Mouse (Mus musculus) heart, embryonic 15.5 days (tissue): ENCODE results near the gene Cdkn2aip. TPM values are rescaled to one million over a fixed set of nuclear protein-coding genes. Genes with fewer than 3 reads are reported as not detected.

ENCODE experiments used
- ATAC-seq: fragments of 200-750 bp; cut with Nextera tagmentation; replicated peaks from 2 replicates; pipeline ENCODE4 v1.8.0; 2017; ENCODE audit warnings: low read depth, moderate TSS enrichment; ENCODE audit not compliant: insufficient number of reproducible peaks, insufficient read depth, low FRiP score
- H3K27ac ChIP-seq: fragments of 300-500 bp; sonication (generic); 2 replicates; pipeline ENCODE4 v1.5.1; 2015; ENCODE audit warnings: mild to moderate bottlenecking, inconsistent platforms
- H3K27me3 ChIP-seq: fragments of 300-500 bp; sonication (generic); 2 replicates; pipeline ENCODE4 v1.6.1; 2015; ENCODE audit warnings: inconsistent platforms
- H3K36me3 ChIP-seq: fragments of 300-500 bp; sonication (generic); 2 replicates; pipeline ENCODE4 v1.6.1; 2015; ENCODE audit warnings: mild to moderate bottlenecking, inconsistent platforms
- H3K4me1 ChIP-seq: fragments of 300-500 bp; sonication (generic); replicated peaks from 2 replicates; pipeline ENCODE4 v1.6.1; 2015; ENCODE audit warnings: inconsistent platforms
- H3K4me2 ChIP-seq: fragments of 300-500 bp; sonication (generic); 2 replicates; pipeline ENCODE4 v1.6.1; 2015; ENCODE audit warnings: inconsistent platforms, mild to moderate bottlenecking, moderate library complexity
- H3K4me3 ChIP-seq: fragments of 300-500 bp; sonication (generic); 2 replicates; pipeline ENCODE4 v1.5.1; 2015; ENCODE audit warnings: mild to moderate bottlenecking, inconsistent platforms
- H3K9ac ChIP-seq: fragments of 300-500 bp; sonication (generic); 2 replicates; pipeline ENCODE4 v1.6.1; 2015; ENCODE audit warnings: mild to moderate bottlenecking, inconsistent platforms
- H3K9me3 ChIP-seq: fragments of 300-500 bp; sonication (generic); replicated peaks from 2 replicates; pipeline ENCODE4 v1.6.1; 2016; ENCODE audit warnings: inconsistent platforms
- WGBS: fragments of 180-500 bp; shearing (Covaris S2); methylation state at CpG from one replicate; pipeline ENCODE4 v1.1.7; 2015; ENCODE audit warnings: mixed read lengths; 5-methylcytosine and 5-hydroxymethylcytosine counted together
- polyA plus RNA-seq: library from polyadenylated mRNA; unstranded; fragments of >200 nt; fragmentation: Nextera tagmentation; extraction: Ambion mirVana; gene quantifications from 2 replicates; pipeline ENCODE4 v1.2.1, GENCODE M21; 2015

Cdkn2aip gene
- polyA plus RNA-seq, 1 experiment from 2014 or later: 14.1 TPM

DNA sequence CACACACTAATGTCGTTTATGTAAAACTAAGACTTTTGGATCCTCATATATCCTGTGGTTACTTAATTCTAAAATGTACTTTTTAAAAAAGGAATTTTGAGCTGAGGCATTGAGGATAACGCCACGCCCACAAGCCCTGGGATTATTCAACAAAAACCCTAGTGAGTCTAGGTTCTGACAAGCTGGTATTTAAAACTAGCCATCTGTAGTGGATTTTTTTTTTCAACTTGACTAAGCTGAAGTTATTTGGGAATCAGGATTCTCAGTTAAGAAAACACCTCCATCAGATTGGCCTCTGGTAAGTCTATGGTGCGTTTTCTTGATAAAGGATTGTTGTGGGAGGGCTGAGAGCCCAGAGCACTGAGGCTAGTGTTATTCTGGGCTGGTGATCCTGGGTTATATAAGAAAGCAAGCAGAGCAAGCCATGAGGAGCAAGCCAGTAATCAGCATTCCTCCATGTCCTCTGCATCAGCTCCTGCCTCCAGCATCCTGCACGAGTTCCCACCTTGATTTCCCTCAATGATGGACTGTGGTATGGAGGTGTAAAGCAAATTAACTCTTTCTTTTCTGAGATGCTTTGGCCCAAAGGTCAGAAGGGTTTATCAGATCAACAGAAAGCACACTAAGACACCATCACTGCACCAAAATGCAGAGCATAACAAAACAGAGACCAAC, 18.2 kb downstream of the Cdkn2aip start:
- 68% methylated on average over 5 of the region's 5 CpGs for WGBS
- H3K4me1 ChIP-seq: no peaks in the 10 kb centered on the region
- no peaks in the 10 kb centered on the region for H3K36me3 ChIP-seq
- no peaks in the 10 kb centered on the region for H3K27me3 ChIP-seq
- H3K27ac ChIP-seq: no peak overlapping the region
- no peak overlapping the region for H3K4me3 ChIP-seq
- ATAC-seq: no peak
- H3K9me3 ChIP-seq: no peaks in the 10 kb centered on the region
- H3K9ac ChIP-seq: no peak overlapping the region
- H3K4me2 ChIP-seq: no peak overlapping the region

DNA sequence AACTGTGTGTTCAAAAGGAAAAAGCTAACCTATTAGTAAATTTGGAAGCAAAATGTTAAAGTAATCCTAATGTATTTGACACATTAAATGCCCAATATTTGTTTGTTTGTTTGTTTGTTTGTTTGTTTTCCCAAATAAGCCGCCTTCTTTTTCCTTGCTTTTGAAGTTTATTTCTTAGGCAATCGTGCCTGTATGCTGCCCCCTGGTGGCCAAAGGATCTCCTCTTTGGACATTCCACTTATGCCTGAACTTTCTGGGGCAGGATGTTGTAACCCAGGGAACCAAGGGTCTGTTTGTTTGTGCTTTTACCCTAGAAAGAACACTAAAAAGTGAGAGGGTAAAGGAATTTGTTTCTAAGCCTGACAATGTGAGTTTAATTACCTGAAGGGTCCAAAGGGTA, 20.6 kb downstream of the Cdkn2aip start:
- no peak overlapping the region for H3K4me2 ChIP-seq
- H3K9ac ChIP-seq: no peak overlapping the region
- H3K9me3 ChIP-seq: no peaks in the 10 kb centered on the region
- WGBS: 16% methylated on average over 2 of the region's 2 CpGs
- ATAC-seq: no peak
- no peak overlapping the region for H3K27ac ChIP-seq
- no peaks in the 10 kb centered on the region for H3K27me3 ChIP-seq
- H3K4me1 ChIP-seq: no peaks in the 10 kb centered on the region
- no peak overlapping the region for H3K4me3 ChIP-seq
- H3K36me3 ChIP-seq: no peaks in the 10 kb centered on the region

DNA sequence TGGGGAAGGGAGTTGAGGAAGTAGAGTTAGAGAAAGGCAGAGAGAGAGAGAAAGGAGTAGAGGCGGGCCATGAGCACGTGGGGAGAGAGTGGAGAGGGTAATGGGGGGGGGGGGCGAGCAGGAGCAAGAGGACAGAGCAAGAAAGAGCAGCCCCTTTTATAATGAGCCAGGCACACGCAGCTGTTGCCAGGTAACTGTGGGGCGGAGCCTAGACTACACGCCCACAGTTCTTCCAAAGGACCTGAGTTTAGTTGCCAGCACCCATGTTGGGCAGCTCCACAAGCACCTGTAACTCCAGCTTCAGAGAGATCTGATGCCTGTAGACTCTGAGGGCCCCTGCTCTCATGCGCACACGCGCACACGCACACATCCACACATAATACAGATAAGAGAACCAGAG, 21.9 kb downstream of the Cdkn2aip start:
- WGBS: 84% methylated on average over 9 of the region's 10 CpGs
- Histone ChIP-seq H3K4me1 (no peaks in the 10 kb centered on the region), H3K4me3 (no peak overlapping the region), H3K27ac (no peak overlapping the region), H3K36me3 (no peaks in the 10 kb centered on the region), H3K9me3 (no peaks in the 10 kb centered on the region), H3K4me2 (no peak overlapping the region), H3K9ac (no peak overlapping the region), H3K27me3 (no peaks in the 10 kb centered on the region)
- no peak for ATAC-seq

DNA sequence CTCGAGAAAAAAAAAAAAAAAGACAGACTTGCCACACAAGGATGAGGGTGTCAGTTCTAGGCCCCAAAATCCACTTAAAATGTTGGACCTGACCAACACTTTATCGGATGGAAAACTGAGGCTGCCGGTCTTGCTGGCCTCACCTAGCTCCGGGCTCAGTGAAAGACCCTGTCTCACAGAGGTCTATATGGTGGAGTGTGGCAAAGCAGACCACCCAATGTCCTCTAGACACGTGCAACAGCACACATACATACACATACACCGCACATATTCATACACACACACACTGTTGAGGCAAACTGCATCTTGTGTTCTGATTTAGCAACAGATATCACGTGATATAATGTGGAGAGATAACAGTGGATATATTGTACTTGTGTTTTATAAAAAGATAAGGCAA, 22.4 kb downstream of the Cdkn2aip start:
- no peaks in the 10 kb centered on the region for H3K36me3 ChIP-seq
- no peak overlapping the region for H3K27ac ChIP-seq
- WGBS: 53% methylated on average over 7 of the region's 7 CpGs
- no peaks in the 10 kb centered on the region for H3K4me1 ChIP-seq
- H3K9me3 ChIP-seq: no peaks in the 10 kb centered on the region
- no peak overlapping the region for H3K9ac ChIP-seq
- no peaks in the 10 kb centered on the region for H3K27me3 ChIP-seq
- ATAC-seq: no peak
- peak overlapping the region; percentile 32; the same call in 1 of the 2 replicates for H3K4me3 ChIP-seq
- peak overlapping the region; percentile 58 for H3K4me2 ChIP-seq

DNA sequence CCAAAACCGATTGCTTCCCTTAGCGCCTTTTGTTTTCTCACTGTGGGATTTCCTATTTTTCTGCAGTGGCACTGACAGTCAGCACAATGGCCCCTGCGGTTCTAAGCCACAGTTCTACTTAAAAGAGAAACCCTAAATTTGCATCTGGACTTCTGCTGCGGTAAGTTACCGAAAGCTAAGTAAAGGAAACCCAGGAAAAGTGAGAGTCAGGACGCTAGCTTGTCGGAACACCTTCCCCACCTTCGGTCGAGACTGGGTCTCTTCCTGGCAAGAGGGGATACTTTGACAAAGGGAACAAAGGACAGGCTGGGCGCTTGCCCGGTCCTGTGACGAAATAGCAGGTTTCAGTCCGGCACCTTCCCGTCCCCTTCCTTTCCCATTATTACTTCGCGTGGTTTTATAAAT, 23.1 kb downstream of the Cdkn2aip start:
- no peak for ATAC-seq
- Histone ChIP-seq H3K36me3 (no peaks in the 10 kb centered on the region), H3K27me3 (no peaks in the 10 kb centered on the region), H3K4me2 (peak overlapping the region; percentile 58), H3K4me3 (peak overlapping the region; percentile 32), H3K4me1 (no peaks in the 10 kb centered on the region), H3K9me3 (no peaks in the 10 kb centered on the region), H3K9ac (peak overlapping the region; percentile 22; the same call in 1 of the 2 replicates), H3K27ac (no peak overlapping the region)
- 5% methylated on average over 16 of the region's 16 CpGs for WGBS

DNA sequence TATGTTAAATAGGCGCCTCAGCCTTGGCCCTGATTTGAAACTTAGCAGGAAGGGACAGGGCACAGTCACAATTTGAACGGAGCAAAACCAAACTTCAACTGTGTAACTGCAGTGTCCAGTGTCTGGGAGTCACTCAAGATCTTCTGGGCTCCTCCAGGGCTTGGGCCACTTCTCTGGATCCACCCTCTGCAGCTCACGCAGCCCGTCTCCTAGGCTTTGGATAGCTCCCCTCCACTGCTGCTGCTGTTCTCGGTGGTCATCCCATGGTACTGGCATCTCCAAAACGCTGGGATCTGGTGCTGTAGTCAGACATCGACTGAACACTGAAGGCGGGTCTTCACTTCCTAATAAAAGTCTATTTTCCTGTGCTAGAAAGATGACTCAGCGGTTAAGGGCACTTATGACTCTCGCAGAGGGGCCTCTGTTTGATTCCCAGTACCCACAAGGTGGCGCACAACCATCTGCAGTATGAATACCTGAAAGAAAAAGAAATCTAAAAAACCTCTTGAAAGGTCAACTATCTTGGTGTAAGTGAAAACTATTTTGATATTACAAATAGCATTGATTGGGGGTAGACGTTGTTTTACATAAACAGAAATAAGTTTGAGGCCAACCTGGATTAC, 23.9 kb downstream of the Cdkn2aip start:
- 64% methylated on average over 12 of the region's 12 CpGs for WGBS
- Histone ChIP-seq H3K4me2 (no peak overlapping the region), H3K9me3 (no peaks in the 10 kb centered on the region)

DNA sequence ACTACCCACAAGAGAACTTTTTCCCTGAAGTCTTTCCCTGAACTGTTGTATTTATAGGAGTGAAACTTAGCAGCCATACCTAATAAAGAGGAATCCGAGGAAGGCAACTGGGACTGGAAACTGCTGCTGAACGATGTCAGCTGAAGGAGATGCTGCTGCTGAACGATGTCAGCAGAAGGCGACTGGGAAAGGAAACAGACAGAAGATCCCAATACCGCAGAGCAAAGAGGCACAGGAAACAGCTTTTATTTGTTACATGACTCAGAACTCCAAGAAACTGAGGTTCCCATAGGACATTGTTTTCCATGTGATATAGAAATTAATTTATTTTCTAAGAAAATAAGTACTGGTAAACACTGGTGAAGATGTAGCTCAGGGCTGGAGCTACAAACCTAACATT, 29.3 kb downstream of the Cdkn2aip start:
- Histone ChIP-seq H3K36me3 (no peaks in the 10 kb centered on the region), H3K9me3 (no peaks in the 10 kb centered on the region), H3K4me2 (no peak overlapping the region), H3K4me1 (no peaks in the 10 kb centered on the region), H3K27me3 (no peaks in the 10 kb centered on the region), H3K9ac (no peak overlapping the region), H3K4me3 (no peak overlapping the region), H3K27ac (no peak overlapping the region)
- 38% methylated on average over 5 of the region's 5 CpGs for WGBS
- ATAC-seq: no peak

More for the DNA sequence above, 23.9 kb downstream of the Cdkn2aip start:
- 0 out of 2 replicates have a peak, but pooled peaks have one; percentile 27 for ATAC-seq
- Histone ChIP-seq H3K36me3 (no peaks in the 10 kb centered on the region), H3K27me3 (no peaks in the 10 kb centered on the region), H3K9ac (no peak overlapping the region), H3K4me3 (no peak overlapping the region), H3K27ac (no peak overlapping the region), H3K4me1 (no peaks in the 10 kb centered on the region)

DNA sequence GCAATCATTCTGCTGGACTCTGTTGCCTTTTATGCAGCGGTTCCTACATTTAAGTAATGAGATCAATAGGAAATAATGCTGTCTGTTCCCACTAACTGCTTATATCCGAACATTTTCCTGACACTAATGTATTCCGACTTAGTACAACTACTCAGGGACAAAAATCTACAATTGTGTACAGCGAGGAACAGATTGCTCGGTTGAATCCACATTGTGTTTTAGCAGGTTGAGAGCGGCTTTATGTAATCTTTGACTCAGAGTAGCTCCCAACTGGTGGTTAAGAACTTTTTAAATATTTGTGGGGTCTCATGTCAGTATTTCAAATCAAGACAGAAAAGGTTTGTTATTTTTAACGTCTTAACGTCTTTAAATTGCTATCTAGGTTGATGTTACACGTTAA, 29.7 kb downstream of the Cdkn2aip start:
- no peak overlapping the region for H3K9ac ChIP-seq
- H3K36me3 ChIP-seq: no peaks in the 10 kb centered on the region
- no peaks in the 10 kb centered on the region for H3K9me3 ChIP-seq
- H3K4me2 ChIP-seq: no peak overlapping the region
- no peak overlapping the region for H3K27ac ChIP-seq
- H3K27me3 ChIP-seq: no peaks in the 10 kb centered on the region
- WGBS: 76% methylated on average over 9 of the region's 9 CpGs
- no peak for ATAC-seq
- no peak overlapping the region for H3K4me3 ChIP-seq
- H3K4me1 ChIP-seq: no peaks in the 10 kb centered on the region

DNA sequence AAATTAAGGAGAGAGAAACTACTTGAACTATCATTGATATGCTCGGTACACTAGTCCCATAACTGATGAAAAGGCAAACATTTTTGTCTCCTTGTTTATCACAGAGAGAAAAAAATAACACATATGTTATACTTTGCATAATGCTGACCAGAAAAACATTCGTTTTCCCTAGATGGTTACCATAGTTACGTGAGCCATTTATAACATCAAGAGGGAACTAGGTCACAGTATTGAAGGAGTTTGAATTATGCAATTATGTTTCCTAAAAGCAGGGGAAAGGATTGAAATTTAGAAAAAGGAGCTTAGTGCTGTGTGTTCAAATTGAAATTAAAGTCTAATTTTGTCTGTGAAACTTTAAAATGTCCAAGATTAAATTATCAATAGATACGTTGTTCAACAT, 33.4 kb downstream of the Cdkn2aip start:
- no peak for ATAC-seq
- Histone ChIP-seq H3K4me3 (no peak overlapping the region), H3K4me1 (peaks cover 14% of the 10 kb centered on the region; the same call in 1 of the 2 replicates), H3K4me2 (no peak overlapping the region), H3K27me3 (no peaks in the 10 kb centered on the region), H3K9me3 (no peaks in the 10 kb centered on the region), H3K36me3 (no peaks in the 10 kb centered on the region), H3K27ac (no peak overlapping the region), H3K9ac (no peak overlapping the region)
- 79% methylated on average over 4 of the region's 4 CpGs for WGBS

DNA sequence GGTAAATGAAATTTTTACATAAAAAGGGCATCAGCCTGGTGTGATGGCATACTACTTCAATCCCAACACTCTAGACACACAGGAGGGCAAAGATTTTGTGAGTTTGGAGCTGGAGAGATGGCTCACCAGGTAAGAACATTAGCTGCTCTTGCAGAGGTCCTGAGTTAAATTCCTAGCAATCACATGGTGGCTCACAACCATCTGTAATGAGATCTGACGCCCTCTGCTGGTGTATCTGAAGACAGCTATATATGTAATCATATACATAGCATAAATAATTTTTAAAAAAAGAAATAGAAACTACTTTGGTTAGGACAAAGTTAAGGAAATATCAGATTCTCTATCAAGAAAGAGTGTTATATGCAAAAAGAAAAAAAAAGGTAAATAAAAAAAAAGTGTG, 34.1 kb downstream of the Cdkn2aip start:
- Histone ChIP-seq H3K4me2 (no peak overlapping the region), H3K27me3 (no peaks in the 10 kb centered on the region), H3K9me3 (no peaks in the 10 kb centered on the region), H3K27ac (no peak overlapping the region), H3K9ac (no peak overlapping the region), H3K4me1 (peaks cover 14% of the 10 kb centered on the region; the same call in 1 of the 2 replicates), H3K36me3 (no peaks in the 10 kb centered on the region), H3K4me3 (no peak overlapping the region)
- ATAC-seq: no peak
- WGBS: 78% methylated on average over 1 of the region's 1 CpGs

DNA sequence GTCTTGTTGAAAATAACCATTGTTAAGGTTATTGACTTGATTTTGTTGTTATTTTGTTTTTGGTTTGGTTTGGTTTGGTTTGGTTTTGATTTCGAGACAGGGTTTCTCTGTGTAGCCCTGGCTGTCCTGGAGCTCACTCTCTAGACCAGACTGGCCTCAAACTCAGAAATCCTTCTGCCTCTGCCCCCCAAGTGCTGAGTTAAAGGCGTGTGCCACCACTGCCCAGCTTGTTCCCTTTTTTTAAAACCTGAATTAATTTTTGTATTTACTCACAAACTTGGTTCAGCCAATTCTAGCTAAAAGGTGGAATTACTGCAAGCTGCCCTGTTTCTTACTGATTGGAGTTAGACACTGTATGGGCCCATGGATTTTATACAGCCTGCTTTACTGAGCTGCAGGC, 37.1 kb downstream of the Cdkn2aip start:
- Histone ChIP-seq H3K27me3 (no peaks in the 10 kb centered on the region), H3K9me3 (no peaks in the 10 kb centered on the region), H3K4me3 (peak overlapping the region; percentile 94), H3K27ac (no peak overlapping the region), H3K4me1 (peaks cover 17% of the 10 kb centered on the region; the same call in 1 of the 2 replicates), H3K4me2 (peak overlapping the region; percentile 68), H3K36me3 (no peaks in the 10 kb centered on the region), H3K9ac (peak overlapping the region; percentile 89; the same call in 1 of the 2 replicates)
- no peak for ATAC-seq
- 54% methylated on average over 2 of the region's 2 CpGs for WGBS

DNA sequence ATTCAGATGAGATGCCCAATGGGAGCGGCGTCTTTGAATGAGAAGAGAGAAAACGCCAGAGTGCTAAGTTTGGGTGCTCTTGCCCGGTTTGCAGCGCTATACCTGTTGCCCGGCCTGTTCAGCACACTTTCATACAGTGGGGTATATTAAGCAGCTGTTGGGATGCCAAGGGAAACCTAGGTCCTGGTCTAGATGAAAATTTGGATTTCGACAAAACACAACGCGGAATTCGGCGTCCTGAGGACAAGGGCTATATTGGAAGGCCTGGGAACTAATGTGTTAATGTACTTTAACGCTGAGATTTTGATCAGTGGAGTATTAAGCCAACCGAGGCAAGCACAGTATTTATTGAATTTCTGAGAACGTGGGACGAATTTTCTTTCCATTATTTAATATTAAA, 37.5 kb downstream of the Cdkn2aip start:
- Histone ChIP-seq H3K4me1 (peaks cover 17% of the 10 kb centered on the region; the same call in 1 of the 2 replicates), H3K9me3 (no peaks in the 10 kb centered on the region), H3K4me3 (peak overlapping the region; percentile 94), H3K9ac (peak overlapping the region; percentile 89), H3K27ac (peak overlapping the region; percentile 98), H3K4me2 (peak overlapping the region; percentile 68), H3K36me3 (no peaks in the 10 kb centered on the region), H3K27me3 (no peaks in the 10 kb centered on the region)
- ATAC-seq: no peak
- 2% methylated on average over 15 of the region's 15 CpGs for WGBS
